Mouse (Mus musculus) spleen, postnatal 4 days (tissue): ENCODE measurements around the gene Uhrf2.
"Not testable (repeated sequence)": the region's sequence is repeated elsewhere in the genome, so short reads cannot be mapped to it uniquely, and the experiment has no call there.

Experiments
- DNase-seq, 2 experiments: peaks; one replicate each; pipeline ENCODE4 v3.0.0; 2022; ENCODE audit warnings: low spot score in 2 of 2

Gene Uhrf2

DNA sequence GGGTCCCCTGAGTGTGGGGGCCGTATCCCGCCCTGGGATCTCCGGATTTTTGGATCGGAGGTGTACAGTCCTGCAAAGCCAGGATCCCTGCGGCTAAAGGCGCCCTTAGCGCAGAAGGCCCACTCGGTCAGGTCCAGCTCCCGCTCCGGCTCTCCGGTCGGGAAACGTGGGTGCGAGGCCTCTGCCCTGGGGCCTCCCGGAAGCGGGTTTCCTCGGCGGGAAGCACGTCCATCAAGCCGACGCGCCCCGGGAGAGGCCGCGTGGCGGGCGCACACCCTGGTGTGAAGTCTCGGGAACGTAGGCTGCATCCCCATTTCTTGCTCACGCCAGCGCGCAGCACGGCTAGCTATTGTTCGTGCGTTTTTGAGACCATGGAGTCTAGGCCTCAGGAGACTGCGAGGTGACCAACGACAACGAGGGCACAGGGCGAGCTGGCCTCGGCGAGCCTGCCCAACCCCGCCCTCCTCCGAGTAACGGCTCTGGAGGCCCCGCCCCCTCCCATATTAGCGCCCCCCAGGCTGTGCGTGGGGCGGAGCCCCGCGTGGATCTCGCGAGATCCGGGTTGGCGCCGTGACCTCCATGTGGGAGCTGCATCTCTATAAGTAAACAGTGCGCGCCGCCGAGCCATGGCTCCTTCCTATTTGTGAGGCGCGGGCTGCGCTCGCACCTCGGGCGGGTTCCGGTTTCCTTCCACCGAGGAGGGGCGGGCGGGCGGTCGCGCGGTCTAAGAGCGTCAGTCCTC, at the start of gene Uhrf2:
Gene Uhrf2, plus strand, starts transcription at position 620 of the 742 bp plus-strand sequence.
- peak; percentile 97 to 99 for DNase-seq

GRCm38 (mm10) chr19:29984208-29985005, 45.9 kb upstream of the Uhrf2 start:
- DNase-seq: no peak

DNA sequence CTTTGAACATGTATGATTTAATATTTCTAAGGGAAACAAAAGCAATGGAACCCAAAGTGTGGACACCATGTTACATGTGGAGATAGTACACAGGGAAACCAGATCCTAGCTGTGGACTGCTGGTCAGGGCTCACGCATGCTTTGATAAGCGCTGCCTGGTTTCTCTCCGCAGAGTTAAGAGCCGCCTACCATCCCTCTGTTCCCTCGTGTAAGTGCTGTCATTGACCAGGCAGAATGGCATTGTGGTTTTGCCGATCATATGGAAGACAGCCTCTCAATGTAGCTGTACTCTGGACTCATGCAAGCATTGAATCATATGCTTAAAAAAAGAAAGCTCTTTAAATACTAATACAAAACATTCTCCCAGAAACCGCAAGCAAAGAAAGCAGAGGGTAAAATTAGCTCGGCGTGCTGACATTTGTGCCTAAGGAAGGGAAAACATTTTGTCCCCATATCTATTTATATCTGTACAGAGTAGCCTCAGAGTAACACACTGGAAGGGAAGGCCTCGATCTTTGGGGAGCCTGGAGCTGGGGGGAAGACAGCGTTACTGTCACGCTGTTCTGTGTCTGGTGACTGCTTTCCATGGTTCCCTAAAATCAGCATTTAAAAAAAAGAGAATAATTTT, 43.7 kb upstream of the Uhrf2 start:
- DNase-seq: no peak

DNA sequence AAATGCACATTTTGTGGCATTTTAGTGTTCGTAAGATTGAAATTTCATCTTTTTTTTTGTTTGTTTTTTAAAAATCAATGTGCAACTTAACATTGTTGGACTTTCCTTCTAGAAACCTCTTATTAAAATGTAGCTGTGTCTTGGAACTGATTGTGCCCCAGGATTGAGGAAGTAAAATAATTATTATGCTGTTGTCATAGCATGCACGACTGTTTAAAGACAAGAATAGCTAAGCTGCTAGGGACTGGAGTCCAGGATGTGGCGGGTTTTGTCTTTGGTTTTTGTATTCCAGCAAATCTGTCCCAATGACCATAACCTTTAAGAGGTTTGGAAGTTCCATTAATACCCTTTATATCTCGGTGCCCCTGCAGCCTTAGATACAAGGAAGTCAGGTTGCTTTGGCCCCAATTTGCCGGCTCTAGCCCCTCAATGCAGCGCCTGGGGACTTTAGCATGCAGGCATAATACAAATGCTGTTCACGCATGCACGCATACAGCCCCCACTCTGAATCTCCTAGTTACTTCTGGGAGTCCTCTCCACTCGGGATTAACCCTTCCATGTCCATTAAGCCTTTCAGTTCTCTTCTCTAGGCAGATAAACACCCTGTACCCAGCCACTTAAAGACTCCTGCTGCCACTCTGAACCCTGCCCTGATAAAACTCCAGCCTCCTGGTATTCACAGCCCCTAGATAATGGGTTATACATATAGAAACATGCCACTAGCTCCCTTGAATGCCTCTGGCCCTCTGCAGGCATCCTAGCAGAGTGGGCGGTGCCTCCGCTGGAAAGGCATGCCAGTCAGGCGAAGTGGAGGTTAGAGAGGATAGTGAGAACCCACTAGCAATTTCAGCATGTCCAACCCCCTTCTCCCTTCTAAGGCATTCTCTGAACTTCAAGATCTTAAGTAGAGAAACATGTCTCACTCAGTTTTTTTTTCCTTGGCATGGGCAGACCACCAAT, 29.6 kb upstream of the Uhrf2 start:
- DNase-seq: no peak

DNA sequence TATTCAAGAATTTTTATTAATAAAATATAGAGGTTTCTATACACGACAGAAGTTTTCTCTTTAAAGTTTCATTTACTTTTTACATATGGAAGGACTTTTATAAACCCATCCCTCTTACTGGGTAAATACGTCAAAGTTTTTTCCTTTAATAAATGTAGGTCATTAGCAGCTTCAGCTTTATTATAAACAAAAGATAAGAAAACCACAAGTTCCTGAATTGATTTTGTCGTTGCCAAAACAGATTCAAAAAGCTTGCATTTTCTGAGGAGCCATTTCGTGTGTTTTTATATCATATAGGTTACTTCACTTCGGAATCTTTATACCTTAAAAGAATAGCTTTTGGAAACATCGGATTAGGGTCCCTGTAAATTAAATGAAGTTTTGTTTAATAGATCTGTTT, 28.8 kb upstream of the Uhrf2 start:
- DNase-seq: no peak

- no peak for DNase-seq
Observed at GRCm38 (mm10) chr19:30003621-30004020, 26.7 kb upstream of the Uhrf2 start, which contains the start of gene Trpd52l3. TSS of gene Trpd52l3 (plus strand) at chr19:30003790.

DNA sequence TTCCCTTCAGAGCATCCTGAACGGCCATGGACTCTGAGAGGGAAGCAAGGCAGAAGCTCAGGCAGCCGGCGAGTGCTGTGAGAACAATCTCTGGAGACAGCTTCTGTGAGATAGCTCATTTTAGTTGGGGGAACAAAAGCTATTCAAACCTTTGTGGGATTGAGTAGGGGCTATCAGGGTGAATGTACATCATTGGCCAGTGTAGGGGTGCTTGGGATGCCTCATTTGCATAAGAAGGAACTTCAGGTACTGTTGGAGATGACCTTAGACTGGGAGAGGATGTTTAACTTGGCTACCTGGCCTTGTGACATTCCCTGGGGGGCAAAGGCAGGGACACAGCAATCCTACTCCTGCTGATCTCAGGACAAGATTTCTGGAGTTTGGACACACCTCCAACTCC, 23.9 kb upstream of the Uhrf2 start:
- DNase-seq: no peak

DNA sequence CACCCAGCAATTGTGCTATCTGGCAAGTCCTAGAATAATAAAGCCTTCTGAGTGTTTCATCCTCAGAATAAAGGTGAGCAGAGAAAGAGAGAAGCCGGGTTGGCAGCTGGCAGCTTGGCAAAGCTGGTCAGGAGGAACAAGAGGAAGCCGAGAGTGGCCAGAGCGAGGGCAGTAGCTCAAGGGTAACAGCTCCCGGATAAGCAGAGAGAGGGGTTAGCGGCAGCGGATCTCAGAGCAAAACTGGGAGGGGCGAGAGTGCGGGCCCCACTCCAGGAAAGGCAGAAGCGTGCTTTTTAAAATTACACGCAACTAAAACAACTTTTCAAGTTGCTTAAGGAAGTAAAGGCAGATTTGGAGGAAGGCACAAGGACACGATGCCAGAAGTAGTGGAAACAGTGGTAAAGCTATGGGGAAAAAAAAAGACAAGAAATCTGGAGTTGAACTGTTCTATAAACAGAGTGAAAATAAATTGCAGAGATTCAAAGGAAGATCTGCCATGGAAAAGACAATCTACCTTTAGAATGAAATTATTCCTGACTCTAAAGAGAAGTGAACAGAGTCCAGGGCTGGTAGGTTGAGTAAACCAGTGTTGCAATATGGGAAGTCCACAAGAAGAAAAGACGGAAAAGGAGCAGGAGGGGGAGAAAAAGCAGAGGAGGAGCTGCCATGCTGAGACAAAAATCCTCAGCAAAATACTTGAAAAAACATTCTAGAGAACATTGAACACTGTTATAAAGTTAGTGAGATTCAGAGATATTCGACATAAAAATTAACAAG, 19.6 kb upstream of the Uhrf2 start:
- no peak for DNase-seq

GRCm38 (mm10) chr19:30014331-30014730, 16.0 kb upstream of the Uhrf2 start:
- no peak for DNase-seq

DNA sequence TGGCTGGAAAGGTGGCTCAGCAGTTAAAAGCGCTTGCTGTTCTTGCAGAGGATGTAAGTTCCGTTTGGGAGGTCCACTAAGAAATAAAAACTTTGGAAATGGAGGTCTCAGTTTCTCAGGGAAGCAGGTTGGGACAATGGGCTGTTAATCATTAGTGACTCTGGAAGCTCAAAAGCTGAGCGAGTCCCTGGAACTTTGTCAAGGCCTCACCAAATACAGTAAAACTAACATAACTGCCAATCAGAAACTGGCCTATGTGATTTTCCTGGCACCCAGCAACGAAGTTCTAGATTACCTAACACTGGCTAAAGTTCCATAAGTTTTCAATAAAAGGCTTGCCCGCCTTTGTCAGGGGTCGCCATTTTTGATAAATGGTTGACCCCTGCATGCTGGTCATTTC, 14.2 kb upstream of the Uhrf2 start:
- DNase-seq: no peak

DNA sequence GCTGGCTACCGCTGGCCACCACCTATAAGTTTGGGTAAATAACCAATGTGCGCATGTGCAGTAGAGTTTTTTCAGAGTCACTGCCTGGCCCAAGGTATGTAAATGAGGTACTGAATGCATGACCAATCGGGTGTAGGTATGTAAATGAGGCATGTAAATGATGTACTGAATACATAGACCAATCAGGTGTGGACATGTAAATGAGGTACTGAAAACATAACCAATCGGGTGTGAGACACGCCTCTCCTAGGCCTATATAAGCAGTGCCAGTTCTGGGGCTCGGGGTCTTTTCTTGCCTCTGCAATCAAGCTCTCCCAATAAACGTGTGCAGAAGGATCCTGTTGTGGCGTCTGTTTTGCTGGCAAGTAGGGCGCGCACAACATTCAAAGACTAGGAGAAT, 6.9 kb upstream of the Uhrf2 start:
- DNase-seq: not testable (repeated sequence)

DNA sequence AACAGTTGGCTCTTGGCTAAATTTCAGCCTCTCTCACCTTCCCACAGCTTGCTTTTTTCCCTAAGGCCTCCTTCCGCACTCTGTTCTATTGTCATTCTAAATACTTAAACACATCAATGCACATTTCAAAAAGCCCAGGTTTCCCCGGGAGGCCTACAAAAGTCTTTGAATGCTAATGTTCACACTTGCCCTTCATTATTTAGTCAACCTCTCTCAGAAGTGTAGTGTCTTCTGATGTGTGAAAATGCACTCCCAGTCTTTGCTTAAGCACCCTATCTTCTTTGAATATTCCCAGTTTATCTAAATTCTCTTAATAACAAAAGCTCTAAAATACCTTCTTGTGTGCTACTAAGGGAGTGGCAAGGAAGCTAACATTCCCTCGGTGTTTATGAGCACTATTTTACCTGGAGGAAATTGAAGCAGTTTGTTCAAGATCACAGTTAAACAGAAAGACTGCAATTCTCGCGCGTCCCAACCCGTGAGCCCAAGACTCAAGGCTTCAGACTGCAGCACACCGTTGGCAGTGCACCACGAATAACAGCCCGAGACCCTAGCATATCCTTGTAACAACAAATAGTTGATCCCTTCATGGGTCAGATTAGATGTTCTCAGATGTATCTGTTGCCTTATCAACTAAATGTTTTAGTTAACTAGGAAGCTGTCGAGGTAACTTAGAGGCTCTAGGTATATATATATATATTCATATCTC, 1.2 kb upstream of the Uhrf2 start:
- DNase-seq: no peak

- peak; percentile 19 to 69 for DNase-seq
Observed at GRCm38 (mm10) chr19:30030636-30031467, 539 bp downstream of the Uhrf2 start.

GRCm38 (mm10) chr19:30031468-30031931, 1.2 kb downstream of the Uhrf2 start:
- DNase-seq: no peak

GRCm38 (mm10) chr19:30032206-30032605, 1.9 kb downstream of the Uhrf2 start:
- DNase-seq: no peak

DNA sequence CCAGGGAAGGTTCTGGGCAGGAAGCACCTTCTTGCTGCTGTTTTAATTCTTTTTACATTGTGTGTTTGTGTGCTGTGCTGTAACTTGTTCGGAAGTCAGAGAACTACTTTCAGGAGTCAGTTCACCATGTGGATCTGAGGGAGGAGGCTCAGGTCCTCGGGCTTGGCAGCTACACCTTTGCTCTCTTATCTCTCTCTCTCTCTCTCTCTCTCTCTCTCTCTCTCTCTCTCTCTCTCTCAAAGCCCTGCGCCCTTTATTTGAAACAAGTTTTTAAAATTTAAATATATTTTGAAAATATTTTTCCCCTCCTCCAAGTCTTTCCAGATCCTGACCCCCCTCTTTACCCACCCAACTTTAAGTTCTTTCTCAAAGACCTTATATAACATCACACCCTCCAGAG, 5.0 kb downstream of the Uhrf2 start:
- DNase-seq: no peak

- DNase-seq: no peak
Observed at GRCm38 (mm10) chr19:30043691-30044090, 13.4 kb downstream of the Uhrf2 start.

DNA sequence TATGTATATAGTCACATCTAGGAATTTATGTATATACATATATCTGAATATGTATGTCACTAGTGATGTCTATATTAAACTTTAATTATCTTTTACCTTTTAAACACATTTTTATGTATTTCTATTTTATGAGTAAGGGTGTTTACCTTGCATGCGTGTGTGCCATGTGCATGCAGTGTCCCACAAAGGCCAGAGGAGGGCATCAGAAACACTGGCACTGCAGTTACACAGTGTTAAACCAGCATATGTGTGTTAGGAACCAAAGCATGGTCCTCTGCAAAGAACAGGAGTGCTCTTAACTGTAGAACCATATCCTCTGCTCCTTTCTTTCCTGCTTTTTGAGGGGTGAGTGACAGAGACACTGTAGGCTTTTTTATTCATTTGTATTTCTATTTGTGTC, 14.3 kb downstream of the Uhrf2 start:
- no peak for DNase-seq

DNA sequence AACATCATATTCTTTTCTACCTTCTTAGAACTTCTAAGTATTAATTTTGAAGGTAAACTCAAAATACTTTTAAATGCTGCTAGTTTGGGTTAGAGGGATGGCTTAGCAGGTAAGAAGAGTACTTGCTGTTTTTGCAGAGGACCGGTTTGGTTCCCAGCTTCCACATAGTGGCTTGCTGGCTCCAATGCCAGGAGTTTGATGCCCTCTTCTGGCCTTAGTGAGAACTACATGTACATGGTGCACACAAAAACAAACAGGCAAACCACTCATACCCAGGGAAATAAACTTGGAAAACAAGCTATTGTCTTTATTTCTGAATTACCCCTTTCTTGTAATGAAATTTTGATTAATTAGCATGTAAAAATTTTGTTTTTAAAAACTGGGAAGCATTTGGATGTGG, 15.5 kb downstream of the Uhrf2 start:
- DNase-seq: peak in 1 of 2 experiments; percentile 35
